In genomic region chr4:155757011-155757410, GRCm38 (mm10) we compare ENCODE assay signal across 20 mouse cellular contexts. TPM values are rescaled to one million over a fixed set of nuclear protein-coding genes. Genes with fewer than 3 reads are reported as not detected.
DNase-seq lines count a peak whose midpoint lies in the region; ATAC-seq and TF ChIP-seq lines count a peak whose summit lies in the region.
"Had no signal": no experiment of that assay in that cellular context is flagged by ENCODE, and none has a peak within 500 bp of the region (broad histone marks: within the 10 kb centered on the region; RNA-seq: fewer than 3 reads in every experiment).

No protein-coding gene starts in this region.

- TF ChIP-seq EP300 in heart, adult 2 months (IDR thresholded peaks at IDR 0.05; ENCODE audit: insufficient read depth, low read depth, low read length): no peak
- no peak for TF ChIP-seq EP300 in CH12.LX (IDR thresholded peaks at IDR 0.05; ENCODE audit: low read length)

- no peak for TF ChIP-seq RAD21 in CH12.LX (IDR thresholded peaks at IDR 0.05; ENCODE audit: low read depth, low read length)

- dilution Hi-C loops in CH12.LX (cut with MboI; ENCODE audit: extremely low pct_ligation_motif_present, extremely low pct_unique_long_range_greater_than_20kb, low sequenced_read_pairs): no loop called here

- peak; percentile 22 to 61 for DNase-seq in heart, adult 2 months
- no peak for DNase-seq in heart, adult 8-10 months (ENCODE audit: low spot score)
- no peak for DNase-seq in heart, postnatal 14 days
- DNase-seq in CH12.LX (ENCODE audit: extremely low read depth): no peak
- peak; percentile 43 to 58 for DNase-seq in heart, postnatal 10 days
- DNase-seq in spleen, postnatal 4 days (ENCODE audit: low spot score in 2 of 2): no peak
- DNase-seq: adrenal gland, adult 8-10 months; adrenal gland, postnatal 36 days; cerebellum, postnatal 14 days; gastrocnemius, postnatal 14 days; kidney, adult 18-20 months had no signal

- no peak for TF ChIP-seq POLR2A in heart, adult 2 months (IDR thresholded peaks at IDR 0.05; ENCODE audit: insufficient read depth, low read depth, low read length)
- no peak for TF ChIP-seq POLR2A in CH12.LX (IDR thresholded peaks at IDR 0.05; ENCODE audit: low read depth, low read length)

- no peaks in the 10 kb centered on the region for H3K9me3 ChIP-seq in heart, embryonic 15.5 days (replicated peaks)
- no peaks in the 10 kb centered on the region for H3K9me3 ChIP-seq in CH12.LX (replicated peaks; ENCODE audit: low read length)
- H3K9me3 ChIP-seq: embryonic facial prominence, embryonic 12.5 days; forebrain, embryonic 15.5 days; hindbrain, embryonic 10.5 days; intestine, embryonic 15.5 days had no signal

- peaks cover 4% of the 10 kb centered on the region; the same call in 1 of the 2 replicates for H3K79me2 ChIP-seq in heart, adult 2 months (replicated peaks; ENCODE audit: control insufficient read depth, insufficient read depth, low read length)
- H3K79me2 ChIP-seq in CH12.LX (replicated peaks; ENCODE audit: control insufficient read depth, extremely low read depth, insufficient read depth, poor library complexity, severe bottlenecking): peaks cover 42% of the 10 kb centered on the region

- intact Hi-C loops in heart, adult 2 months (cut with DNase I): no loop called here
- intact Hi-C loops in heart, postnatal 14 days (cut with DNase I): no loop called here
- intact Hi-C loops in heart, postnatal 10 days (cut with DNase I): no loop called here

- peaks cover 3% of the 10 kb centered on the region for H3K36me3 ChIP-seq in heart, adult 2 months (ENCODE audit: control insufficient read depth, insufficient read depth, low read length)
- peaks cover 46% of the 10 kb centered on the region for H3K36me3 ChIP-seq in heart, embryonic 15.5 days
- H3K36me3 ChIP-seq in CH12.LX (replicated peaks in 1 of 2; ENCODE audit: control insufficient read depth in 1 of 2, insufficient read depth in 1 of 2, low read length in 1 of 2): peaks cover 51 to 66% of the 10 kb centered on the region in 2 experiments

- H3K4me1 ChIP-seq in heart, adult 2 months (ENCODE audit: control insufficient read depth, insufficient read depth, low read length): peaks cover 9% of the 10 kb centered on the region
- peaks cover 40% of the 10 kb centered on the region for H3K4me1 ChIP-seq in heart, embryonic 15.5 days (replicated peaks)
- peaks cover 10 to 20% of the 10 kb centered on the region in 2 experiments; a peak in 3 of 4 replicates for H3K4me1 ChIP-seq in CH12.LX (ENCODE audit: control insufficient read depth in 1 of 2, insufficient read depth in 2 of 2)

- no peak for TF ChIP-seq CTCF in heart, adult 2 months (IDR thresholded peaks at IDR 0.05)
- no peak for TF ChIP-seq CTCF in CH12.LX (conservative IDR thresholded peaks at IDR 0.05 in 1 of 2, IDR thresholded peaks at IDR 0.05 in 1 of 2; ENCODE audit: low read depth in 2 of 2, low read length in 2 of 2)

- H3K4me2 ChIP-seq in heart, embryonic 15.5 days: peak overlapping the region; percentile 22
- H3K4me2 ChIP-seq in CH12.LX (ENCODE audit: insufficient read depth, low read depth, poor library complexity, severe bottlenecking): no peak overlapping the region
- H3K4me2 ChIP-seq: embryonic facial prominence, embryonic 12.5 days; forebrain, embryonic 15.5 days; hindbrain, embryonic 14.5 days; intestine, embryonic 15.5 days had no signal

- no peak overlapping the region; the same call in 1 of the 2 replicates for H3K27ac ChIP-seq in heart, adult 2 months
- peak overlapping the region; percentile 53; the same call in 1 of the 2 replicates for H3K27ac ChIP-seq in heart, embryonic 15.5 days
- 0 out of 2 replicates have a peak overlapping the region, but pooled peaks have one; percentile 18 for H3K27ac ChIP-seq in CH12.LX (ENCODE audit: insufficient read depth, low read depth)
- H3K27ac ChIP-seq: embryonic facial prominence, embryonic 12.5 days; forebrain, embryonic 15.5 days; hindbrain, embryonic 10.5 days; hindbrain, embryonic 14.5 days; intestine, embryonic 15.5 days had no signal

- H3K4me3 ChIP-seq in heart, adult 2 months: no peak overlapping the region
- no peak overlapping the region for H3K4me3 ChIP-seq in heart, embryonic 15.5 days
- no peak overlapping the region for H3K4me3 ChIP-seq in CH12.LX (replicated peaks in 1 of 3; ENCODE audit: low read depth in 2 of 3, low read length in 2 of 3, poor library complexity in 1 of 3)
- H3K4me3 ChIP-seq: embryonic facial prominence, embryonic 12.5 days; forebrain, embryonic 15.5 days; hindbrain, embryonic 10.5 days; intestine, embryonic 15.5 days had no signal

- WGBS in heart, adult 2 months: 63% methylated on average over 12 of the region's 12 CpGs
- WGBS in heart, embryonic 15.5 days: 66% methylated on average over 12 of the region's 12 CpGs

- H3K27me3 ChIP-seq in heart, adult 2 months (ENCODE audit: control insufficient read depth, insufficient read depth, low read length): no peaks in the 10 kb centered on the region
- H3K27me3 ChIP-seq in heart, embryonic 15.5 days: no peaks in the 10 kb centered on the region
- H3K27me3 ChIP-seq in CH12.LX (replicated peaks): no peaks in the 10 kb centered on the region
- H3K27me3 ChIP-seq: embryonic facial prominence, embryonic 12.5 days; forebrain, embryonic 15.5 days; intestine, embryonic 15.5 days had no signal

- H3K9ac ChIP-seq in heart, adult 2 months (ENCODE audit: low read depth, low read length): no peak overlapping the region
- H3K9ac ChIP-seq in heart, embryonic 15.5 days: no peak overlapping the region
- H3K9ac ChIP-seq in CH12.LX (ENCODE audit: insufficient read depth, low read depth): no peak overlapping the region
- H3K9ac ChIP-seq: embryonic facial prominence, embryonic 12.5 days; forebrain, embryonic 15.5 days; hindbrain, embryonic 14.5 days; intestine, embryonic 15.5 days had no signal

- in situ Hi-C loops in CH12.LX (cut with MboI; ENCODE audit: low pct_ligation_motif_present, low pct_unique_long_range_greater_than_20kb, low sequenced_read_pairs): no loop called here

- ATAC-seq in heart, embryonic 15.5 days (replicated peaks; ENCODE audit: insufficient number of reproducible peaks, insufficient read depth, low FRiP score, low read depth): no peak
- ATAC-seq: forebrain, embryonic 15.5 days; intestine, embryonic 15.5 days had no signal

TF ChIP-seq in CH12.LX, 34 proteins besides CTCF, POLR2A, EP300 and RAD21 (continues in another document):
- TF ChIP-seq MEF2A (IDR thresholded peaks at IDR 0.05; ENCODE audit: borderline replicate concordance, low read depth, low read length): no peak
- no peak for TF ChIP-seq CHD1 (IDR thresholded peaks at IDR 0.05; ENCODE audit: low read depth, low read length)
- no peak for TF ChIP-seq MAFK (IDR thresholded peaks at IDR 0.05; ENCODE audit: insufficient replicate concordance, low read length)
- no peak for TF ChIP-seq POLR2AphosphoS2 (IDR thresholded peaks at IDR 0.05; ENCODE audit: low read depth, low read length)
- TF ChIP-seq MYC (IDR thresholded peaks at IDR 0.05; ENCODE audit: low read depth, low read length): no peak
- TF ChIP-seq CHD2 (IDR thresholded peaks at IDR 0.05; ENCODE audit: low read length): no peak

RNA-seq across cellular contexts. Expression of gene Atad3a, which starts 3.9 kb away (rescaled TPM):
- 10 to 100 TPM; 42.3 to 47.7 TPM for total RNA-seq in heart, adult 2 months (2021)
- polyA plus RNA-seq in heart, adult 2 months (2012; rRNA removed): 83.7 and 85.4 TPM in 2 replicates
- 10 to 100 TPM; 34.9 to 45.7 (median 40.8) TPM for total RNA-seq in heart, adult 8-10 months (2022)
- 88.9 and 108 TPM in 2 replicates for polyA plus RNA-seq in heart, embryonic 15.5 days (2015; fragmentation: Nextera tagmentation; extraction: Ambion mirVana)
- total RNA-seq in heart, postnatal 14 days (2021): 10 to 100 TPM; 54.3 to 59.2 TPM
- total RNA-seq in CH12.LX (2012; rRNA removed): 154 and 175 TPM in 2 replicates
- 133 and 135 TPM in 2 replicates for total RNA-seq in CH12.LX (2014; rRNA removed)
- 182 and 216 TPM in 2 replicates for polyA plus RNA-seq in CH12.LX (2012; ENCODE audit: insufficient read length, low read depth)
- total RNA-seq in heart, postnatal 10 days (2021): 10 to 100 TPM; 67.1 to 73.1 TPM

RNA-seq across cellular contexts. Expression of gene Vwa1, which starts 17.5 kb away (rescaled TPM):
- total RNA-seq in heart, adult 2 months (2021): 1 to 10 TPM; 6.4 to 9.8 TPM
- 14.4 and 21.7 TPM in 2 replicates for polyA plus RNA-seq in heart, adult 2 months (2012; rRNA removed)
- total RNA-seq in heart, adult 8-10 months (2022): 1 to 10 TPM; 5.6 to 9.8 (median 8.1) TPM
- polyA plus RNA-seq in heart, embryonic 15.5 days (2015; fragmentation: Nextera tagmentation; extraction: Ambion mirVana): 5.9 and 7.8 TPM in 2 replicates
- total RNA-seq in heart, postnatal 14 days (2021): 10 to 100 TPM in 1 of 2 experiments, 1 to 10 TPM in 1; 9.2 to 12.6 TPM
- 1.2 and 1.8 TPM in 2 replicates for total RNA-seq in CH12.LX (2012; rRNA removed)
- total RNA-seq in CH12.LX (2014; rRNA removed): 0.12 and 0.15 TPM in 2 replicates
- polyA plus RNA-seq in CH12.LX (2012; ENCODE audit: insufficient read length, low read depth): 0.12 and 0.13 TPM in 2 replicates
- total RNA-seq in heart, postnatal 10 days (2021): 10 to 100 TPM; 14.0 to 15.8 TPM

RNA-seq across cellular contexts. Expression of gene Tmem240, which starts 22.4 kb away (rescaled TPM):
- total RNA-seq in heart, adult 2 months (2021): under 1 TPM; 0.26 to 0.32 TPM
- 0.33 and 0.59 TPM in 2 replicates for polyA plus RNA-seq in heart, adult 2 months (2012; rRNA removed)
- total RNA-seq in heart, adult 8-10 months (2022): under 1 TPM in 3 of 4 experiments, not detected in 1; 0.11 to 0.81 (median 0.13) TPM
- 0.53 and 0.56 TPM in 2 replicates for polyA plus RNA-seq in heart, embryonic 15.5 days (2015; fragmentation: Nextera tagmentation; extraction: Ambion mirVana)
- under 1 TPM; 0.38 to 0.44 TPM for total RNA-seq in heart, postnatal 14 days (2021)
- 0.34 and 0.38 TPM in 2 replicates for total RNA-seq in CH12.LX (2012; rRNA removed)
- total RNA-seq in CH12.LX (2014; rRNA removed): not detected in 2 replicates
- polyA plus RNA-seq in CH12.LX (2012; ENCODE audit: insufficient read length, low read depth): 0.11 and 0.14 TPM in 2 replicates
- total RNA-seq in heart, postnatal 10 days (2021): under 1 TPM; 0.47 to 0.69 TPM

RNA-seq across cellular contexts. Expression of gene Tmem88b, which starts 28.7 kb away (rescaled TPM):
- total RNA-seq in heart, adult 2 months (2021): 1 to 10 TPM in 1 of 2 experiments, under 1 TPM in 1; 0.84 to 1.1 TPM
- 0.96 and 2.0 TPM in 2 replicates for polyA plus RNA-seq in heart, adult 2 months (2012; rRNA removed)
- total RNA-seq in heart, adult 8-10 months (2022): 1 to 10 TPM in 1 of 4 experiments, under 1 TPM in 3; 0.66 to 1.1 (median 0.81) TPM
- 1.7 and 2.0 TPM in 2 replicates for polyA plus RNA-seq in heart, embryonic 15.5 days (2015; fragmentation: Nextera tagmentation; extraction: Ambion mirVana)
- total RNA-seq in heart, postnatal 14 days (2021): 1 to 10 TPM; 1.2 TPM
- total RNA-seq in CH12.LX (2012; rRNA removed) (0.04 TPM in 2 replicates), CH12.LX (2014; rRNA removed) (not detected in 2 replicates)
- polyA plus RNA-seq in CH12.LX (2012; ENCODE audit: insufficient read length, low read depth): not detected in 2 replicates
- 1 to 10 TPM; 2.0 to 2.3 TPM for total RNA-seq in heart, postnatal 10 days (2021)
- total RNA-seq: granulocyte monocyte progenitor cell, adult 5-6 weeks had no signal

RNA-seq across cellular contexts. Expression of gene Ankrd65, which starts 33.2 kb away (rescaled TPM):
- total RNA-seq in heart, adult 2 months (2021): not detected
- 0.41 TPM in 1 of 2 replicates, not detected in the other for polyA plus RNA-seq in heart, adult 2 months (2012; rRNA removed)
- total RNA-seq in heart, adult 8-10 months (2022): not detected
- polyA plus RNA-seq in heart, embryonic 15.5 days (2015; fragmentation: Nextera tagmentation; extraction: Ambion mirVana): 0.13 TPM in 1 of 2 replicates, not detected in the other
- not detected for total RNA-seq in heart, postnatal 14 days (2021)
- total RNA-seq in CH12.LX (2012; rRNA removed): not detected in 2 replicates
- not detected in 2 replicates for total RNA-seq in CH12.LX (2014; rRNA removed)
- not detected in 2 replicates for polyA plus RNA-seq in CH12.LX (2012; ENCODE audit: insufficient read length, low read depth)
- not detected for total RNA-seq in heart, postnatal 10 days (2021)
- total RNA-seq: adrenal gland, adult 8-10 months; adrenal gland, postnatal 36 days; gastrocnemius, postnatal 14 days; granulocyte monocyte progenitor cell, adult 5-6 weeks had no signal
- polyA plus RNA-seq: cortical plate, adult 2 months; embryonic facial prominence, embryonic 12.5 days; forebrain, embryonic 11.5 days; forebrain, embryonic 15.5 days; hindbrain, embryonic 14.5 days; intestine, embryonic 15.5 days had no signal

Comparison
In these comparisons a context has a peak if more than half of its experiments do, and no peak if none do; other contexts are left out.
1. DNase-seq: peak in heart, adult 2 months (2 of 2) and heart, postnatal 10 days (2 of 2); none in heart, adult 8-10 months (single experiment), heart, postnatal 14 days (0 of 2), CH12.LX (single experiment) and spleen, postnatal 4 days (0 of 2).